Mouse (Mus musculus): Measurements from ENCODE around the gene Cenpt.

Cenpt gene

DNA sequence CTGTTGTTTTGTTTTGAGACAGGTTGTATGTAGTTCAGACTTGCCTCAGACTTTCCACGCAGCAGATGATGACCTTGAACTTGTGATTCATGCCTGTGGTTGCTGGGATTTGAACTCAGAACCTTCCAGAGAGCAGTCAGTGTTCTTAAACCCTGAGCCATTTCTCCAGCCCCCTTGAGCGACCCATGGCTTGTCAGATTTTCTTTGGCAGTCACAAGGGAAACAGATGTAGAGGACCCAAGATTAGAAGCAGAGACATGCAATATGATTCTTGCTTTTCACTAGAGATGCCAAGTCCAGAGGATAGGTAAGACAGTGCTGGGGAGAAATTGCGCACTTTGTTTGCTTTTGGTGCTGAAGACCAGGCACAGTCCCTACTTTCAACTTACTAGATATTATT is at the start of gene Cenpt:
Cenpt (minus strand) TSS at position 101 of the 400 bp plus-strand sequence.
- DNase-seq: no peak

DNA sequence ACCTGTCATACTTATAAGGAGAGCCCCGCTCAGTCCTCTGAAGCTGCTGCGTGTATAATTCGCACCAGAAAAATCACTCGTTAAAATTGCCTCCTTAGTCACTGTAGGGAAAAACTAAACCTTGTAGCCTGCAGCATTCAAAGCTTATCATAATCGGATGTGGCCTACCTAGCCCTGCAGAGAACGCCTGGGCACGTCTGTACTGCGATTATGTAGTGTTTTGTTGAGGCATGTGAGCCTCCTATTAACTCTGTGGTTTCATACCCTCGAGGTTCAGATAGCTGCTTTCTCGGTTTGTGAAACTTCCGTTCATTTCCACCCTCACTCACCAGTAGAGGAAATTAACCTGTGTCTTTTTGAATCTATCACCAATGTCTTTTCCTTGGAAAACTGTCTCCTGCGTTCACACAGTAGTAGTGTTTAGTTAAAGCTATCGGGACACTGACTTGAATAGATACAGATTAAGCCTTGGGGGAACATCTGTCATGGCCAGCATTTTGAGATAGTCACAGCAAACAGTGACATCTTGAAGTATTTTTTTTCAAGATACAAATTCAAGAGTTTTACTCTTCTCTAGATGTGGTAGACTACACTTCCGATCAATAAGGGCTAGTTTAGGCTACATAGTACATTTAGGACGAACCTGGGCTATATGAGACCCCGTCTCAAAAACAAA is 48.0 kb upstream of the Cenpt start:
- peak; percentile 33 to 39 for DNase-seq

DNA sequence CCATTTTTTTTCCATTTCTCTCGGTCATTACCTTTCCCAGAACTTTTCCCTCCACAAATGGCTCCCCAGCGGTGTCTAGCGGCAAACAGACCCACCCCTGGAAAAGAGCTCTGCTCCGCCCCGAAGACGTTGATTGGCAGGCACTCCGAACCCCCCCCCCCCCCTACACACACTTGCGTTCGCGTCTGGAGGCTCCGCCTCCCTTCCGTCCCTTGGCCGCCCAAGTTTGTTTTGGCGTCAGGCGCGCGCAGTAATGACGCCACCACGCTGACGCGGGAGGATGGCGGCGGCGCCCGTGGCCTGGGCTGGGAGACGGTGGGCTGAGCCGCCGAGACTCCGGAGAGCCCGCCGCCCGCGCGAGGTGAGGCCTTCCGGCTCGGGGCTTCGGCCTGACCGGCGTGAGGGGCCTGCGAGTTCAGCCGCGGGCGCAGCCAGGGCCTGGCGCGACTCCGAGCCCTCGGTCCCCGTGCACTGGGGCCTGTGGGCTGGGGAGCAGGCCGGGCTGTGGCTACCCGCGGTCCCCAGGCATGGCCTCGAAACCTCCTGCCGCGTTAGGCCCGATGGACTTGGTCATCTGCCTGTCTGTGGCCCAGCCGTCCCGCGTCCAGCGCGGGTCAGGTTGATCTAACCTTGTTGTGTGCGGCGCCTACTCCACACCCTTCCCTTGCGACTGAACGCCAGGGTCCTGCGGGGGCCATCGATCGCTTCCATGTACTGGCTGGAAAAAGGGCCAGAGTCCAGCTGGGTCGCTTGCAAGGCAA is 47.3 kb upstream of the Cenpt start, which contains the start of gene Pskh1:
Pskh1 (plus strand) TSS at position 262 of the 761 bp plus-strand sequence.
- DNase-seq: peak; percentile 94 to 96

DNA sequence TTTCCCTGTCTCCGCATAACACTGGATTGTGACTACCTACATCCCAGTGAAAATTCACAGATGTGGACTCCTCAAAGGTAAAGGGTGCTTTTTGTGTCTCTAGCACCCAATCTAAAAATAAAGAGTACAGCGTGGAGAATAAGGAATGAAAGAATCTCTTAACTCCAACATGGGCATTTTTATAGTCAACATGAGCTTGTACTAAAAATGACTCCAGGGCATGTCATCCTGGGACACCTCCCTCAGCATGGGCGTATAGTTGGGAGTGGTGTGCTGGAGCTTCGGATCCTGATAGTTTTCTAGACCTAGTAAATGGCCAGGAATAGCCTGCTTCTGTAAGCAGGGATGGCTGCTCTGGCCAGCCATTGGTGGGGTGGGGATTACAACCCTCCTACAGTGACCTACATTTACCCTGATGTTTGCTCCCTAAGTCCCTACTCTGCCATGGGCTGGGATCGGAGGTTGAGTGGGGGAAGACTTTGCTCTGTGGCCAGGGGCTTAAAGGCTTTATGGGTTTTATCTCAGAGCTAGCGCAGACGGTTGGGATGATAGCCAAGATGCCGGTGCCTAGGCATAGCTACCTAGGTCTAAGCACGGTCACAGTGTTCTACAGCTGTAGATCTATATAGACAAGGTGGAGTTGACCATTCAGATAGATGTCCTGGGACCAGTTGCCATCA is 44.9 kb upstream of the Cenpt start:
- no peak for DNase-seq

DNA sequence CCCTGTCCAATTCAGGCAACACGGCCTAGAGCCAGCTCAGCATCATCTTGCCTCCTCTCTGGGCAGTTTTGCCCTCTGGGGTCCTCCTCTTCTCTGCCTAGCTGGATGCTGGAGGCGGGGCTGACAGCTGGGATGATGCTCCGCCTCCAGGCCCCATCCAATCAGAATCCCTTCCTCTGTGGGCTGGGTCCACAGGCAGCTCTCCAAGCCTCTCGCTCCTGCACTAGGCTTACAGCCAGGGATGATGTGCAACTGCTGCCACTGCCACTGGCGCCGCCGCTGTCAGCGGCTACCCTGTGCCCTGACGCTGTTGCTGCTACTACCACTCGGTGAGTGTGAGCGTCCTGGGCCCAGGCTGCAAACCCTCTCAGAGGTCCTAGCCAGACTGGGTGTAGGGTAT is 40.3 kb upstream of the Cenpt start, which contains the start of gene Nrn1l:
Nrn1l (plus strand) TSS at position 229 of the 400 bp plus-strand sequence.
- DNase-seq: no peak

DNA sequence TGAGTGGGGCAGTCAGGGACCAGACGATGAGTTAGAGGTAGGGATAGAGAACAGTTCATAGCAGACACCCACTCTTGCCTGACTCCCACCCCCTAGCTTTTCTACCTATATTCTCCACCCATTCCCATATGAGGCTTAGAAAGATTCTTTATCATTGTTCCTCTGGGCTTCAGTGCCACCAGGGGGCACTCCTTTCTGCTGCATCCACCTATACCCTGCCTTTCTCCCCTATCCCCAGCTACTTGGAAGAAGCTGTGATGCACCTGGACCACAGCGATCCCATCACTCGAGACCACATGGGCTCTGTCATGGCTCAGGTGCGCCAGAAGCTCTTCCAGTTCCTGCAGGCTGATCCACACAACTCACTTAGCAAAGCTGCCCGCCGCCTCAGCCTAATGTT is 39.4 kb upstream of the Cenpt start:
- peak; percentile 43 to 45 for DNase-seq

DNA sequence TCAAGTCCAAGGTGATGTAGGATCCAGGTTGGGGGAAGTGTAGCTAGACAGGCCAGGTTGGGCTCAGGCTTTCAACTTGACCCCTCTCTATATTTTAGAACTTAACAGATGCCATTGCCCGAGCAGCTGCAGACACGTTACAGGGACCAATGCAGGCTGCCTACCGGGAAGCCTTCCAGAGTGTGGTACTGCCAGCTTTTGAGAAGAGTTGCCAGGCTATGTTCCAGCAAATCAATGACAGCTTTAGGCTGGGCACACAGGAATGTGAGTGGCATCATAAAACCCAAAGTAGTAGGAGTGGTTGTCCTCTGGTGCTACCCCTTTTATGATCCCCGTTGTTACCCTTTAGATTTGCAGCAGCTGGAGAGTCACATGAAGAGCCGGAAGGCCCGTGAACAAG is 37.8 kb upstream of the Cenpt start:
- DNase-seq: no peak

DNA sequence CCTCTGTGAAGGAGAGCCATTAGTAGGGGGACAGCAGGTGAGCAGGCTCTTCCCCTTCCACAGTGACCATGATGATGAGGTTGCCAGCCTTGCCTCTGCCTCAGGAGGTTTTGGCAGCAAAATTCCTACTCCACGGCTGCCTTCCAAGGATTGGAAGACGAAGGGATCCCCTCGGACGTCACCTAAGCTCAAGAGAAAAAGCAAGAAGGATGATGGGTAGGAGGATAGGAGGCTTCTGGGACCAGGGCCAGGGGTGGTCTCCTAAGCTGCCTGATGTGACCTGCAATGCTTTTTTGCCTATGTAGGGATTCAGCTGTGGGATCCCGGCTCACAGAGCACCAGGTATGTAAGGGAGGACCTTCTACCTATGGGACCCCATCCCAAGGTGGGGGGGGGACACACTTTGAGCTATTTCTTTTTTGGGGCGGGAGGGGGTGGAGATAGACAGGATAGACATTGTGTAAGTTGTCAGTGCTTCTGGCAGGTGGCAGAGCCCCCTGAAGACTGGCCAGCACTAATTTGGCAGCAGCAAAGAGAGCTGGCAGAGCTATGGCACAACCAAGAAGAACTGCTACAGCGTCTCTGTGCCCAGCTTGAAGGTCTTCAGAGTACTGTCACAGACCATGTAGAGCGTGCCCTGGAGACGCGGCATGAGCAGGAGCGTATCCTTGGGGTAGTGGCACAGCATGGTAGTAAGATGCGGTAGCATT is 36.8 kb upstream of the Cenpt start:
- no peak for DNase-seq

DNA sequence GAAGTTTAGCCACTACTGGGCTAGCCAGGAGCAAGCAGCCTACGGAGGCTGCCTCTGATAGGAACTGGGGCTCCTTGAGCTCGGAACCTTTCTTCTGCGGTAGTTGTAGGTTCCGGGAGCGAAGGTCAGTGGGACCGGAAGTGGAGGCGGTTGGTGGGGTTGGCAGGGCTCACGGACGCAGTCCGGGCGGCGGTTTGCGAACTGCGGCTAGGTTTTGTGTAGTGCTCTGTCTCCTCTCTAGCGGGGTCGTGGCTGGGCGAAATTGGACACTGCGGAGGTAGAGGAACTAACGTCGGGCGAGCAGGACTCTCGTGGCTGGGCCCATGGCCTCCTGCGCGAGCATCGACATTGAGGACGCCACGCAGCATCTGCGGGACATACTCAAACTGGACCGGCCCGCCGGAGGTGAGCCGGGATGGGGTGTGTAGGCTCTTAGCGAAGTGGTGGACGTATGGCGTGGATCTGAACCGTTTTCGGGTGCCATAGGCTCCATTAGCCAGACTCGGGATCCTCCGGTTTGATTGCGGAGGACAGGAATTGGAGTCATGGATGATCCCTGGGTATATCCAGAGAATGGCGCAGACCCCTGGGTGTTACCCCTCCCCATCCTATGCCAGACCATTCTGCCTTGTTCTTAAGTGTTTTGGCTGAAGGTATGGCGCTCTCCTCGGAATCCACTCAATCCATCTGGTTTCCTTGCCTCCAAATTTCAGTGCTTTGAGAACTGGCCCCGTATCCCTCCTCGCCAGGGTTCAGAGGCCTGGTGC is 27.9 kb upstream of the Cenpt start, which contains the start of gene Edc4:
Edc4 (plus strand) TSS at position 128 of the 767 bp plus-strand sequence.
- peak; percentile 92 for DNase-seq

DNA sequence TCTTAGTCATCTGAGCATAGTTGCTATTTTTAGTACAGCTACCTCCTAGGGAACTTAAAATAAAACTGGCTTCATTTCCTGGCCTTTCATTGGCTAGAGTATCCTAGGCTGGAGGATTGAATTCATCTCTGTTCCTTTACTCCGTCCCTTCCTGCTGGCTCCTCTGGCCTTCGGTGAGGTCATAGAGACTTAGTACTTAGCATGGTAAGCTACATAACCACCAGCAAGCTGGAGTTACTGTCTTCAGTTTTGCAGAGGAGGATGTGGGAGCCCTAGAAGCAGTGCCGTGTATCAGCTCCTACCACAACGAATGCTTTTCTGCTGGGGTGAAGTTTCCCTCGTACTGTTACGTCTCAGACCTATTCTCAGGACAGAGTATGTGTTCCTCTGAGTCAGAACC is 21.2 kb upstream of the Cenpt start:
- DNase-seq: no peak

DNA sequence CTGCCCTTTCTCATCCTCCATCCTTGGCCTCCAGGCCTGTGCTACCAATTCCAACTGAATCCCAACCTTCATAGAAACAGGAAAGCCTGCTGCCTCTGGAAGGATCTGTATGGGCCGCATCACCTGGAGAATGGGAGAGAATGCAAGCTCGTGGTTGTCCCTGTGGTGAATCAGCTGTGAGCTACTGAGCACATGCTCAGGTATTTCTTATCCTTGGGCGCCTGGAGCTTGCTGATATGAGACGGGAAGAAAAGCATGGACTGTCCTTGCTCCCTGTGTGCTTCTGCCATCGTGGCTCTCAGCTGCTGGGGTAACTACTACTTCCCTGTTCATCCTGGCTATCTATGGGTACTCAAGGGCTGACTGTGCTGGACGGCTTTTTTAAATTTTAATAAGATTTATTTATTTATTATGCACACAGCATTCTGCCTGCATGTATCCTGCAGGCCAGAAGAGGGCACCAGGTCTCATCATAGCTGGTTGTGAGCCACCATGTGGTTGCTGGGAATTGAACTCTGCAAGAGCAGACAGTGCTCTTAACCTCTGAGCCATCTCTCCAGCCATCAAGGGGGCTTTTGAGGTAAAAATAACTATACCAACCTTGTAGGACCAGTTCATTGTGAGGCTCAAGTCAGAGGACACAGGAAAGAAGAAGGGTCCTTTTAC is 13.4 kb upstream of the Cenpt start:
- DNase-seq: peak; percentile 27 to 30

DNA sequence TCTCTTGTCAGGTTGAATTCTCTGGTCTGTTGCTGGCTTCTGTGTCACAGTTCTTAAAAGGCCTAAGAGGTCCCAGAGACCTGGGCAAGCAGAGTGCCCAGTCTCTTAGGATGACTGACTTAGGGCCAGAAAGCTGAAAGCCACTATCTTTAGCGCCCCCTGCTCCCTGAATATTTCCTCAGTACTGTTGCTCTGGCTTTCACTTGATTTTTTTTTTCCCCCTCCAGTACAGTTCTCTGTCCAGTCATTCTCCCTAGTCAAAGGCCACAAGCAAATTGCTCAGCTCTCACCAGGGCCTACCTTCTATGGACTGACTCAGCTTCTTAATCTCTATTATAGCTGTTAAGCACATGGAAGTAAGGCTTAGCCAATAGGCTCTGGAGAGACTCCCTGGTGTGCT is 8.9 kb upstream of the Cenpt start:
- DNase-seq: no peak

DNA sequence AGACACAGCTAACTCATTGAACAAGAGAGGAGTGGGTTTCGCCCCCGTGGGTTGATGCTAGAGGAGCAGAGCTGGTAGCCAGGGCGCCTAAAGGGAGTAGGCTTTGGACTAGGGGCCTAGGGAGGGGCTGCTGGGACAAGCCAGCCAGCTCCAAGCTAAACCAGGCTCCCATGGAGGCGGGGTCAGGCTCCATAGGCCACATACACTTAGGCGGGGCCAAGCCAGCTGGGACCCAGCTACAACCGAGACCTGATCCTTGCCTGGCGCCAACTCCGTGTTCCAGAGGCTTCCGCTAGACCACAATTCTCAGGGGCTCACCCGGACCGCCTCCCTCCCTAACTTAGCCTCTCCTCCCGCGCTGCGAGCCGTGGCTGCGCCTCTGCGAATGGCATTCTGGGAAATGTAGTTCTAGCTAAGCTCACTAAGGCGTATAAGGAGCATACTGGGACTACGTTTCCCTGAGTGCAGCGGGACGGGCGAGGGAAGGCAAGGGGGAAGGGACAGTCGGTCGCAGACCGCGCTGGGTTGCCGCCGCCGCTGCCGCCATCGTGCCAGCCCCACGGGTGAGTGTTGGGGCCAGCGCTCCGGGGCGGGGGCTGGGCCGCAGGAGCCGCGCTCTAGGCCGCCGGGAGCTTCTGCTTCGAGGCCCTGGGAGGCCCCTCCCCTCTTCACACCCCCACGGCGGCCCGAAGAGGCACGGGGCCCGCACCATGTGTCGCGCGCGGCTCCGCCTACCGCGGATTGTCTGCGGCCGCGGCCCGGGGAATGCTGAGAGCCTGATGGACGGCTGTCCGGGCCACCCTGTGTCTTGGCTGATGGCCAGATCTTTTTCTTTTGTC is 7.3 kb upstream of the Cenpt start, which contains the start of gene Nutf2:
Nutf2 (plus strand) TSS at position 438 of the 839 bp plus-strand sequence.
- DNase-seq: peak; percentile 86

DNA sequence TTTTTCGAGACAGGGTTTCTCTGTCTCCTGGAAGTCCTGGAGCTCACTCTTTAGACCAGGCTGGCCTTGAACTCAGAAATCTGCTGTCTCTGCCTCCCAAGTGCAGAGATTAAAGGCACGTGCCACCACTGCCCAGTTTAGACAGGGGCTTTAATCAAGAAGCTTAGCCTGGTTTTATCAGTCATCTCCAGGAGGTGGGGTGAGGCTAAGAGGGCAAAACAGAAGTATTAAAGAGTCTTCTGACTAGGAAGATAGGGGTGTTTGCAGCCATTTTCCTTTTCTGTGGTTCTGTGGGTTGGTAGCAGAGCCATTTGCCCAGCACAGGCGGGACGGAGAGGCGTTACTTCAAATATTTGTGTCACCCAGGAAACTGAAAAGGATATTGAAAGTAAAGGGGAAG is 6.2 kb upstream of the Cenpt start:
- DNase-seq: no peak

DNA sequence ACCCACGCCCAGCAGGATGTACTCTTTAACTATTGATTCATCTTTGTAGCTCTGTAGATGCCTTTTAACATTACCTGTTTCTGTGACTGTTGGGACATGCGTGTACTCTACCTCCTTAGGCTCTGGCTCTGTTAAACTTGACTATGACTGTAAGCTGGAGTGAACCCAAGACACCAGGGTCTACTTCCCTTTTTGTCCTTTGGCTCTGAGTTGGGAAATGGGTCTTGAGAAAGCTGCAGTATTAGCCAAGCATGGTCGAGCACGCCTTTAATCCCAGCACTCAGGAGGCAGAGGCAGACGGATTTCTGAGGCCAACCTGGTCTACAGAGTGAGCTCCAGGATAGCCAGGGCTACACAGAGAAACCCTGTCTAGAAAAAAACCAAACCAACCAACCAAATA is 5.4 kb upstream of the Cenpt start:
- no peak for DNase-seq

DNA sequence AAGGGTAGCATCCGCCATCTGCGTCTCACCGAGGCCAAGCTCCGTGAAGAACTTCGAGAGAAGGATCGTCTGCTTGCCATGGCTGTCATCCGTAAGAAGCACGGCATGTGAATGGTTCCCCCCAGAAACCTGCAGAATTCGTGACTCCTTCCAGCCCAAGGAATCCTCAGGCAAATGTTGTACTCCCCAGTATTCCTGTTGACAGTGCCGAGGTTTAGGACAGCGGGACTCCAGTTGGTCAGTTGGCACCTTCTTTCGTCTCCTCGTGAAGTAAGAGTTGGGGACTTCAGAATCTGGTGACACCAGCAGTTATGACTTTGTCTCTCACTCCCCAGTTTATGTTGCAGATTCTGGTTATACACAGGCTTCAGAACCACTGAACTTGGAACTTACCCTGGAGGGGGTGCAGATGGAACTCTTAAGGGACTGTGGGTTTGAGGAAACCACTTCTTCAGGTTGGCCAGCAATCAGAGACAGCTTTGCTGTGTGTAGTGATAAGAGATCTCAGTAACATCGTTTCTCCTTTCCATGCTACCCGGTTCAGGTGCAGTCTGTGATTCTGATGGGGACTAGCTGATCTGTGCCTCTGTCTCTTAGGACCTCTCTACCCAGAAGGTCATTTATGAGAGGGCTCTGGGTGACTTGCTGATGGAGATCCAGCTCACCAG is 3.2 kb upstream of the Cenpt start:
- no peak for DNase-seq

DNA sequence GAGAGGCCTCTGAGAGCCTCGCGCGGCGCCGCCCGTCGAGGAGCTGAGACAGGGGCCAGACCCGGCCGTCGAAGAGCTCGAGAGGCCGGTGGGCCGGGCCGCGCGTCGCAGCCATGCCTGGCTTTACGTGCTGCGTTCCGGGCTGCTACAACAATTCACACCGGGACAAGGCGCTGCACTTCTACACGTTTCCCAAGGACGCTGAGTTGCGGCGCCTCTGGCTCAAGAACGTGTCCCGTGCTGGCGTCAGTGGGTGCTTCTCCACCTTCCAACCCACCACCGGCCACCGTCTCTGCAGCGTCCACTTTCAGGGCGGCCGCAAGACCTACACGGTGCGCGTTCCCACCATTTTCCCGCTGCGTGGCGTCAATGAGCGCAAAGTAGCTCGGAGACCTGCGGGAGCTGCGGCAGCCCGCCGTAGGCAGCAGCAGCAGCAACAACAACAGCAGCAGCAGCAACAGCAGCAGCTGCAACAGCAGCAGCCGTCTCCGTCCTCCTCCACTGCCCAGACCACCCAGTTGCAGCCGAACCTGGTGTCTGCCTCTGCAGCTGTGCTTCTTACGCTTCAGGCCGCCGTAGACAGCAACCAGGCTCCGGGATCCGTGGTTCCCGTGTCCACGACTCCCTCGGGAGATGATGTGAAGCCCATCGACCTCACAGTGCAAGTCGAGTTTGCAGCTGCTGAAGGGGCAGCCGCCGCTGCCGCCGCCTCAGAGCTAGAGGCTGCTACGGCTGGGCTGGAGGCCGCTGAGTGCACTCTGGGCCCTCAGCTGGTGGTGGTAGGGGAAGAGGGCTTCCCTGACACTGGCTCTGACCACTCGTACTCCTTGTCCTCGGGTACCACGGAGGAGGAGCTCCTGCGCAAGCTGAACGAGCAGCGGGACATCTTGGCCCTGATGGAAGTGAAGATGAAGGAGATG is 2.4 kb upstream of the Cenpt start:
- peak; percentile 27 to 35 for DNase-seq

DNA sequence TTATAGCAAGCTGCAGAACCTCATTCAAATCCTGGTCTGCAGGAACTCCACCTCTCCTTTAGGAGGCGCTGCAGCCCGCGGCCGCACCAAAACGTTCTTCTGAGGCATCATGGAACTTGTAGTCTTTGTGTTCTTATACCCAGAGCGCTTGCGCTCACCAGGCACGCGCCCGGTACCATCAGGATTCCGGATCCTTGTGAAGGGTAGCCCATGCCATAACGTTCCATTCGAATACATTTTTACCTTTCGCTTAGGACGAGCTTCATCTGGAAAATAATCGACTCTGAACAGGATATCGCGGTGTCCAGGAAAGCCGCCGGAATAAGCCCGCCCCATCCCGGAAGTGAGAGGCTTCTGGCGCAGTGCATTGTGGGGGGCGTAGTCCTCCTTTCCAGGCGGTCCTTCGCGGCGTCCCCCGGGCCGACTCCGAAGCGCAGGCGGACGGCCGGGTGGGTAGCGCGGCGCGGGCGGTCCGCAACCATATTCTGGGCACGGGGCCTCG is 1.7 kb upstream of the Cenpt start, which contains the start of gene Thap11:
Thap11 (plus strand) TSS at position 418 of the 502 bp plus-strand sequence.
- peak; percentile 94 for DNase-seq

Data from B cell, adult 2 months (primary cell).